Mouse (Mus musculus) gastrocnemius, postnatal 36 days (tissue): ENCODE measurements around the gene Ddx39. TPM values are rescaled to one million over a fixed set of nuclear protein-coding genes. Genes with fewer than 3 reads are reported as not detected.

Source experiments
- DNase-seq, 2 experiments: peaks; one replicate each; pipeline ENCODE4 v3.0.0; 2022
- intact Hi-C: fragments of 180-260 bp; cut with DNase I; formaldehyde crosslinking; loops from one replicate; pipeline ENCODE4 v1.15.1; 2025
- total RNA-seq, 2 experiments: library from RNA; stranded (reverse); gene quantifications; 2 replicates each; pipeline ENCODE4 v1.2.3; 2021

Ddx39 gene
- total RNA-seq, 2 experiments from 2014 or later = 11.3 to 12.0 TPM

DNA sequence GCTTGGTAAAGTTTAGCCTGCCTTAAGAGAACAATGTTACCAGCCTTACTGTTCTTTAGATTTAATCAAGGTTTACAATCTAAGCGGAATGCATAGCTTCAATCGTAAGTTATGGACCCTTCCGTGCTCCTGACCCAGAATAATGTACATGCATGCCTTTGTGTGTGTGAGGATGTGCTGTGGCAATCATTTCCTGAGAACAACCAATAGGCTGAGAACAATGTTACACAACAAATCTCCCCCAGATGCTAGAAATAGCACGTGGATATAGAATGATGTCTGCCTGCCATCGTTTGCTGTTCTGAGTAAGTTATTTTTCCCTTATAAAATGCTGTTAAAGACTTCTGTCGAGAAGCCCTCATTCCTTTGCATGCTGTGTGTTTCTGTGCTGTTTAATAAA lies 17.9 kb downstream of the Ddx39 start:
- intact Hi-C loops = no loop called here
- no peak for DNase-seq

DNA sequence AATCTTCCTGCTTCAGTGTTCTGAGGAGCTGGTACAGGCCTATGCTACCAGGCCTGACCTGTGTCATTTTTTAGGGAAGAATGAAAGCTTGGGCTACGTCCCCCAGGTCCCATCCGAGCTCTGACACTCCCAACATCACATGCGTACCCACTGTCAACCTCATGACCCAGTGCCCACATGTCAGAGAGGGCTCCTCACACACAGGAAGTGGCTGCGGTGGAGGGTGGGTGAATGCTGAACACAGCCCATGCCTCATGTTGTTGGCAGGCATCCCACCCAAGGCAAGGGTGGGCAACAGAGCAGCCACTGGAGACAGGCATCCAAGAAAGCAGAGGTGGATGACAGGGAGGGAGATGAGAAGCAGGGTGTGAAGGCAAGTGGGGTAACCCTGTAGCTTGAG lies 21.7 kb downstream of the Ddx39 start:
- DNase-seq = no peak
- intact Hi-C loops = no loop called here

DNA sequence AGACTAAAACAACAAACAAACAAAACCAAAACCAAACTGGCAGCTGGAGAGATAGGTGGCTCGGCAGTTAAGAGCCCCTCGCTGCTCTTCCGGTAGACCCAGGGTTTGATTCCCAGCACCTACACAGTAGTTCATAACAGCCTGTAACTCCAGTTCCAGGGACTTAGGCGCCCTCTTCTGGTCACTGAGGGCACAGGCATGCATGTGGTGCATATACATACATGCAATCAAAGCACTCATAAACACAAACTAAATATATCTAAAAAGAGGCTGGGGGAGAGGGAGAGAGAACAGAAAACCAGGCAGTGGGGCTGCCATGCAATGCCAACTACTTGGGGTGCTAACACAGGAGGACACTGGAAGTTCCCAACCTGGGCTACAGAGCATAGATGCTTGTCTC lies 22.4 kb downstream of the Ddx39 start:
- intact Hi-C loops = no loop called here
- no peak for DNase-seq

DNA sequence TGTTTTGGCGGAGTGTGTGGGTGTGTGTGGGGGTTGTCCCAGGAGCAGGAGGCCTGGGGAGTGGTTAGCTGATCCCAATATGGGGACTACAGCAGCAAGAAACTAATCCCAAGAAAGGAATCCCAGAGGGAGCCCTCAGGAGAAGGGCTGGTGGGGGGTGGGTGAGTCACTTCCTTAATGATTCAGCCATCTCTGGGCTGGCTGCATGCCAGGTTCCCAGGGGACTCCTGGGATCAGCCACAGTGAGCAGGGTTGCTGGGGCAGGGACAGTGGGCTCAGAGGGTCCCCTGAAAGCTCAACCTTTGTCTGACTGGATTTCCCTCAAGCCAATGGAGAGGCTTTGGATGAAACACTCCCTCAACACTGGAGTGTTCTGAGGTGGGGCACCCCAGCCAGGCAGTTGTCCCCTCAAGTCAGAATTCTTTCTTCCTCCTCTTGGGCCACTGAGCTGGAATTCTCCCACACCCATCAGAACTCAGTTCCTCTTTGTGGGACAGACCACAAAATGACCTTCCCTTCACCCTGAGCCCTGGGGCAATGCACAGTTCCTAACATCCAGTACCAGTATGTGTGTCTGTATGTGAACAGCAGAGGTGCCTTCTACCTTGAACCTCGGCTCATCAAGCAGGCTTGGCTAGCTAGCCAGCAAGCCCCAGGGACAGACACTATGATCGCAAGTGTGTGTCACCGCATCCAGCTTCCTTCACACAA lies 23.0 kb downstream of the Ddx39 start:
- intact Hi-C loops = no loop called here
- DNase-seq = peak; percentile 60 to 66

DNA sequence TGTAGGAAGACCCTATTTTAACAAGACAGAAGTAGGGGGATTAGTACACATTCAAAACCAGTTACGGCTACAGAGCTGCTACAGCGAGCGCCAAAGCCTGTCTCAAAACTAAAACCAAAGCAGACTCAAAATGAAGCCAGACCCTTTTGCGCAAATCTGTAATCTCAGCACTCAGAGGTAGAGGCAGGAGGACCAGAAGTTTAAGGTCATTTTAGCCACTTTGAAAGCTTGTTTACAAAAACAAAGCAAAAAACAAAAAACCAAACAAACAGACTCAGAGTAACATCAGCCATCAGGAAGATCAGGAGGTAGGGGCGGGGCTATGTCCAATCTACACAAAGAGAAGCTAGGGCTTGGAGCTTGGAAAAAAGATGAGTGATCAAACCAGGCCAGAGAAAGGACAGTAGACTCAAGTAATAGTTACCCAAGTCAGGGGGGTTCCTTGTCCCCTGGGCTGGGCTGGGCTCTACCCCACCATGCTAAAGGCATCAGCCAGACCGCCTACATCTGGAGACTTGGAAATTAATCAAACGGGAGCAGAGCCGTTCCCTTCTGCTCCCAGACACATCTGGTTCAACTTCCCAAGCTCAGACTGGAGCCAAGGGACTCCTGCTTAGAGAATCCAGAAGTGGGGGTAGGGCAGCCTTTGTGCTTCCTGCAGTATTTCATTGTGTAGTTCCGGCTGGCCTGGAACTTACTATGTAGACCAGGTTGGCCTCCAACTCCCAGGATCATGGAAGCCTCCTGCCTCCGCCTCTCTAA lies 24.2 kb downstream of the Ddx39 start:
- intact Hi-C loops = no loop called here
- DNase-seq = peak in 1 of 2 experiments; percentile 34

DNA sequence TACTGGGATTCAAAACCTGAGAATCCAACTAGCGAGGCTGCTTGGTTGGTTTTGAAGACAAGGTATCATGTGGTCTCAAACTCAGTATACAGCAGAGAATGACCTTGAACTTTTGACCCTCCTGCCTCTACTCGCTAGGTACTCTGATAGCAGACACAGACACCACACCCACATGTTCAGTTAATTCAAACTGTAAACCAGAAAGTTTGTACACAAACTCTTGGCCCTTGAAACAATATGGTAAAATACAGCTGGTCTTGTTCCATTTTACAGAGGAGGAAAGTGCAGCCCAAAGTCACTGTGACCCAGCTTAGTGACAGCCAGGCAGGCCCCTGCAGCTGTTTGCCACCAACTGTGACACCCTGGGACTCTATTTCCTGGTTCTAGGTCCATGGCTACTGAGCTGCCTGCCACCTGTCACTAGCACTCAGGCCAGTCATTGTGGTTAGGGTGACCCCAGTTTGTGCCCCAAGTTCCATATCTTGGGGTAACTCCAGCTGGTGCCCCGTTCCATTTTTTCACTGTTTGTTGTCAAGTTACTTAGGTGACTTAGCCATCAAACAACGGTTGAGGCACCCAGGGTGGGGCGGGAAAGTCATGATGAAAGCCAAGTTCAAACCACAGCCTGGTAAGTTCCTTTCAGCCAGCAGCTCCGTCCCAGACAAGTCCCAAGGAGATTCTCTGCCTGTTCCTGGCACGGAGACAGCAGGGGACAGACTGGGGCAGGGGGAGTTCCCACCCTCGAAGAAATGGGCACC lies 24.9 kb downstream of the Ddx39 start:
- intact Hi-C loops = no loop called here
- DNase-seq = no peak

DNA sequence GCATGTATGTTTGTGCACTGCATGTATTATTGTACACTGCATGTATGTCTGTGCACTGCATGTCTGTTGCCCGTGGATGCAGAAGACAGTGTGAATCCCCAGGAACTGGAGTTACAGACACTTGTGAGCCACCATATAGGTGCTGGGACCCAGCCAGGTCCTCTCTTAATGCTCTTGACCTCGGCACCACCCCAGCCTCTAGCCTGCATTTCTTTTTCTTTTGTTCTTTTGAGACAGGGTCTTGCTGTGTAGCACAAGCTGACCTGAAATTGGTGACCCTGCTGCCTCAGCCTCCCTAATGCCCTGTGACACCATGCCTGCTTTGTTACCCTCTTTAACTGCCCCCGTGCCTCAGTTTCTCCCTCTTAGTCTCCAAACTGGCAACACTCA lies 25.6 kb downstream of the Ddx39 start:
- DNase-seq = no peak
- intact Hi-C loops = no loop called here

DNA sequence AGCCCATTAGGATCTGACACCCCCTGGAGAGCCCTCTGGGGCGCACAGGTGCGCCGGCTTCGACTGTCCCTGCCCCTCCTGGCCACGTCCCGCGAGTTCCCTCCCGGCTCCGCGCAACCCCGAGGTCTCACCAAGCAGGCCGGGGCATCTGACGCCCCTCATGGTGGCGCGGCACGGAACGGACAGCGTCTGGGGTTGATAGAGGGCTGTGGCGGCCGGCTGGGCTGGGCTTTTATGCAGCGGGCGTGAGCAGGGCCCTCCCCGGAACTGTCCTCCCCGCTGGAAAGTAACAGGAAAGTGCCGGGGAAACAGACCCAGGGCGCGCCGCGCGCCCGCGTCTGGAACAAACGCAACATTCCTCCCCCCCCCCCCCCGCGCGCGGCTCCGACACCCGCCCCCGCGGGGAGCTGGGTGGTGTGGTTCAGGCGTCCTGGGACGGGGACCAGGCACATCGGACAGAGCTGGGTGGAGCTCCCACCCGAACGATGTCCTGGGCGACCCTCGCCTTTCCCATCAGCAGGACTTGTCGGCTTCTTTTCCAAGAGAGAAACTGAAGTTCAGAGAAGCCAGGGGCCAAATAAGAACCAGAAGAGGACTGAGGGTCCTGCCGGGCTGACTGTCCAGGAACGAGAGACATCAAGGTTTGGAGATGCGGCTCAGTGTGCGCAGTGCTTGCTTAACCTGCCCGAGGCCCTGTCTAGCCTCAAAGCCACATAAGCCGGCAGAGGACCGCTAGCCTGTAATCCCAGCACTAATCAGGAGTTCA lies 26.2 kb downstream of the Ddx39 start, which contains the start of gene Adgre5:
TSS of gene Adgre5 (minus strand) at position 351 of the 766 bp plus-strand sequence.
- peak; percentile 71 to 75 for DNase-seq
- intact Hi-C loops = no loop called here

DNA sequence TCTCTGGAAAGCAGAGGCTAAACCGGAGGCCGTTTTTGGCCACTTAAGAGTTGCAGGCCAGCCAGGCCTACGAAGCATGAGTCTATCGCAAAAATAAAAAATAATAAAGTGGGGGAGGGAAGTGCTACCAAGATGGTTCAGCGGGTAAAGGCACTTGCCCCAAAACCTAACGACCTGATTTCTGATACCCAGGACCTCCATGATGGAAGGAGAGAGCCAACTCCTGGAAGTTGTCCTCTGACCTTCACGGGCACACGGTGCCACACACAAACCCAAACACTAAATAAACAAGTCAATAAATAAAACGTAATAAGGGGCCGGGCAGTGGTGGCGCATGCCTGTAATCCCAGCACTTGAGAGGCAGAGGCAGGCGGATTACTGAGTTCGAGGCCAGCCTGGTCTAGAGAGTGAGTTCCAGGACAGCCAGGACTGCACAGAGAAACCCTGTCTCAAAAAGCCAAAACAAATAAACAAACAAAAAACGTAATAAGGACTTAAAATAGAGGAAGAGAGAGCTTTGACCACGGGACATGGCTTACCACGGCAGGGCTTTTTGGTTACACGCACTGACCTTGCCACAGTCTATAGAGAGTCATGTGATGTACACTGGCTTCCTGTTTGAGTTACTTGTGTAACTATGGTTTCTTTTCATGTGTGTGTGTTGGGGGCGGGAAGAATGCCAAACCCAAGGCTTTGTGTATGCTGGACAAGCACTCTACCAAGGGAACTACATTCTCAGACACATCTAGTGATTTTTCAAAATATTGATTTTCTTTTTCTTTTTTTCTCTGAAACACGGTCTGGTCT lies 27.1 kb downstream of the Ddx39 start:
- DNase-seq = no peak
- intact Hi-C loops = no loop called here

DNA sequence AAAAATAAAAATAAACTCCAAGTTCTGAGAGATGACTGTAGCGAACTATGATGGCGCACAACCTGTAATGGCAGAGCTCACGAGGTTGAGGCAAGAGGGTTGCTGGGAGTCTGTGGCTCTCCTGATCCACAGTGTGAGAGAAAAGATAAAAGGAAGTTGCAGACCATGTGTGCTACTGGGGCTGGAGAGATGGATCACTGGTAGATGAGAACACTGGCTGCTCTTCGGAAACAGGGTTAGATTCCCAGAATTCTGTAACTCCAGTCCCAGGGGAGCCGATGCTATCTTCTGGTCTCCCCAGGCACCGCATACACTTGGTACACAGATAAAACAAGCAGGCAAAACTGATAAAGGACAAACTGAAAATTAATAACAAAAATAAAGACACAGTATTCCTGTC lies 28.0 kb downstream of the Ddx39 start:
- intact Hi-C loops = no loop called here
- DNase-seq = peak in 1 of 2 experiments; percentile 1

DNA sequence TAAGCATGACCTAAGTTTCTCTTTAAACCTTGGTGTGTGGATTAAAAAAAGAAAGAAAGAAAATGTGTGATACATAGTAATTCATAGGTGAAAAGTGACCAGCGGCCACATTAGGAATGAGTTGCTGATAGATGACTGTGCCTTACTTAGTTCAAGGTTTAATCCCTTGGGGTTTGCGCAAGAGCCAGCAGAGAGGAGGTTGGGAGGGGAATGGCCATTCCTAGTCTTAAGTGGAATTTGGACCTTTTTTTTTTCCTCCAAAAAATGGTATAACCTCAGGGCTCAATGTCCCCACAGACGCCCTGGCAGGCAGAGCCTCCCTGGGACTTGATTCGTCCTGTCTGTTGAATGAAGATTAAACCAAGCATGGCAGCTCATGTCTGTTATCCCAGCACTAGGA lies 29.1 kb downstream of the Ddx39 start:
- DNase-seq = no peak

DNA sequence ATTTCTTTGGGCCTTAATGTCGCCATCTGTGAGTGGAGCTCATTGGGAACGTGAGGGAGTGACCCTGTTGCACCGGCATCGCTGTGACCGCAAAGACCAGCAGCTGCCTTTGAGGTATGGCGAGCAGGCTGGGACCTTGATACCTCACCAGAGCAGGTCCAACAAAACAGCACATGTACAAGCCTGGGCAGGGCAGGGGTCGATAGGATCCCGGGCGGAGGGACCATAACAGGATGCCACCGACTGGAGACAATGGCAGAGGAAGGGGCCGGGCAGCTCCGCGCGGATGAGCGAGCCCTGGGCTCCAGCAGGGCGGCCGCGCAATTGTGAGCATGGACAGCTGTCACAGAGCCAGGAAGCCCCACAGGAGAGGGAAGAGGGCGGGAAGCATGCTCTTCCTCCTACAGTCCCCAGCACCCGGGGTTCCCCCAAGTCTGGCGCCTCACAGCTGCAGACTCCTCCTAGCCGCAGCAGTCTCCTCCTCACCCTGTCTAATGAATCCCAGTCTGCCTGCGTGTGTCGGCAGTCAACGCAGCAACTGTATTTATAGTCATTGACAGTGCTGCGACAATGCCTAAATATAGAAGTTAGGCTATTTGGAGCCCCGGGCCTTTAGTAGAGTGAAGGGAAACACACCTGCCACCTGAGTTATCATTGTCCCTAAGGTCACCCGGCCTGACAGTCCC lies 32.8 kb downstream of the Ddx39 start:
- intact Hi-C loops = no loop called here
- peak; percentile 52 to 61 for DNase-seq

More for the DNA sequence above, 29.1 kb downstream of the Ddx39 start:
- intact Hi-C loops = no loop called here

DNA sequence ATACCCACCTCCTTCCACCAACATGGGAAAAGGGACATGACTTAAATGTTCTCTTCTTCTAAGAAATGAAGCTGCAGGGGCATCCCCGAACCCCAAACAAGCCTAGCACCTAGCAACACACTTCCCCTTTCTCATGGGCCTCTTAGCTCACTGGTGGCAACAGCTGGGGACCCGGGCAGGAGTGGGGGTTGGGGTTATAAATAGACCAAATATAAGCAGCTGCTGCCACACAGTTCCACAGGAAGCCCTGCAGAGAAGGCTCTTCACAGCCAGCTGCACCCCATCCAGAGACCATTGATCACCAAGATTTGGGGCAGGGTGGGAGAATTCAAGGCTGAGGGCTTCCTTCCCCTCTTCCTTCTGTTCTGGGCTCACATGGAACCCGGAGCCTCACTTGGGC lies 33.7 kb downstream of the Ddx39 start:
- peak; percentile 15 to 50 for DNase-seq
- intact Hi-C loops = no loop called here

DNA sequence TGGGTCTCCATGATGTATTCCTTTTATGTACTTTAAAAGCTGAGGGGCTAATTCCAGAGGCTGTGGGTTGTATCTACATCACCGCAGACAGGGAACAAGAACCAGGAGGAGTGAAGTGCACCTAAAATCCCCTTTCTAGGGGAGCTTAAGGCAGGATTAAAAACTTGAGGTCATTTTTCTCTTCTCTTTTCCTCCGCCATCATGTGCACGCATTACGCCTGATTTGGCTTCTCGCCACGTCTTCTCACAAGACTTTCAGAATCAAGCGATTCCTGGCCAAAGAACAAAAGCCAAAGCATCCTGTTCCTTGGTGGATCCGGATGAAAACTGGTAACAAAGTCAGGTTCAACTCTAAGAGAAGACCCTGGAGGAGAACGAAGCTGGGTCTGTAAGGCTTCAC lies 34.3 kb downstream of the Ddx39 start:
- peak in 1 of 2 experiments; percentile 2 for DNase-seq
- intact Hi-C loops = no loop called here

DNA sequence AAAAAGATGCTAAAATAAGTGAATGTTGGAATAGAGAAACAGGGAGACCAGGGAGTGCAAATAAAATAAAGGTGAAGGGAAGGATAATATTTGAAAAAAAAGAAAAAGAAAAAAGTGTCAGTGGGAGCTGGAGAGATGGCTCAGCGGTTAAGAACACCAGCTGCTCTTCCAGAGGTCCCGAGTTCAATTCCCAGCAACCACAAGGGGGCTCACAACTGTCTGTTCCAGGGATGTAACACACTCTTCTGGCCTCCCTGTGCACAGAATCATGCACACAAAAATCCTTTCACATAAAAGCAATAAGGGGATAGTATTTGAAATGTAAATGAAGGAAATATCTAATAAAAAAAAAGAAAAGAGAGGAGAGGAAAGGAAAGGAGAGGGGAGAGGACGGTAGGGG lies 39.2 kb downstream of the Ddx39 start:
- DNase-seq = no peak
- intact Hi-C loops = no loop called here

DNA sequence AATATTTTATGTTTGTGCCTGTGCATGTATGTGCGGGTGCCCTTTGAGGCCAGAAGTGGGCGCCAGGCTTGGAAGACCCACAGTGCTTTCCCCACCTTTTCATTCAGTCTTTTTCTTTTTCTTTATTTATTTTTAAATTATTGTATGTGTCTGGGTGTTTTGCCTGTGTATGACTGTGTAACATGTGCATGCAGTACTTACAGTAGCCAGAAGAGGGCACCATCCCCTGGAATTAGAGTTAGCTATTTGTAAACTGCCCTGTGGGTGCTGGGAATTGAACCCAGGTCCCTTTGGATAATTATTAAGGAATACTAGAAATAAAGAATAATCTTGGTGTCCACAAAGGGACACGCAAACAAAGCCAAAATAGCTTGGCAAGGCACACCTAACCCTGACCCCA lies 41.3 kb downstream of the Ddx39 start:
- intact Hi-C loops = no loop called here
- no peak for DNase-seq

DNA sequence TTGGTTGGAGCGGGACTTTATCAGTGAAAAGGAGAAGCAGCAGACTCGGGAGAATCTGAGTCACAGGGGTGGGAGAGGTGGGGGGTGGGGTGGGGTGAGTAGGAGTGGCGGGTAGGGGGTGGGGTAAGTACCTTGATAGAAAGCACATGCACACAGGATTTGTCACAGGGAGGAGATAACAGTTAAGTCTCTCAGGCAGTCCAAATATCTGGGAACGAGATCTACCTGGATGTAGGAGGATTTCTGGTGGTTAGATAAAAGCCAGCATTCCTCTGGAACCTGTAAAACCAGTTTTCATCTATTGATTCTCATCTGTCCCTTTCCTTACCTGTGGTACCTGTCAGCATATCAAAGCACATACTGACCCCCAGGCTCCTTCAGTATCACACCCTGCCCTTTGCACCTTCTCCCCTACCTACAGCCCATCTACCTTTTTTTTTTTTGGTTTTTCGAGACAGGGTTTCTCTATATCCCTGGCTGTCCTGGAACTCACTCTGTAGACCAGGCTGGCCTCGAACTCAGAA lies 42.2 kb downstream of the Ddx39 start:
- DNase-seq = no peak
- intact Hi-C loops = no loop called here

DNA sequence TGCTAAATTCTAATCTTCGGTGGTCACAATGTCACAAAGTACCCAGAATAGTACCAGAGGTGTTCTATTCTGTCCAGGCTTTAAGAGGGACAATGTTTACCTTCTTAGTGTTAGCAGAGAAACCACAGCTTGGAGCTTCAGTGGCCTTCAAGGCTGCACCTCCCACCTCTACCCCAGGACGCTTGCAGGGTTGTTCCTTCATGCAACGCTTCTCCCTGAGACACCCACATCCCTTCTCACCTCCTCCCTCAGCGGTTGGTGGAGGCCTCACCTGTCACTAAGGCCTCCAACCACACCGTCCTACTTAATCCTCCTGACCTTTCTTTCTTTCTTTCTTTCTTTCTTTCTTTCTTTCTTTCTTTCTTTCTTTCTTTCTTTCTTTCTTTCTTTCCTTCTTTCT lies 43.3 kb downstream of the Ddx39 start:
- no peak for DNase-seq
- intact Hi-C loops = no loop called here

DNA sequence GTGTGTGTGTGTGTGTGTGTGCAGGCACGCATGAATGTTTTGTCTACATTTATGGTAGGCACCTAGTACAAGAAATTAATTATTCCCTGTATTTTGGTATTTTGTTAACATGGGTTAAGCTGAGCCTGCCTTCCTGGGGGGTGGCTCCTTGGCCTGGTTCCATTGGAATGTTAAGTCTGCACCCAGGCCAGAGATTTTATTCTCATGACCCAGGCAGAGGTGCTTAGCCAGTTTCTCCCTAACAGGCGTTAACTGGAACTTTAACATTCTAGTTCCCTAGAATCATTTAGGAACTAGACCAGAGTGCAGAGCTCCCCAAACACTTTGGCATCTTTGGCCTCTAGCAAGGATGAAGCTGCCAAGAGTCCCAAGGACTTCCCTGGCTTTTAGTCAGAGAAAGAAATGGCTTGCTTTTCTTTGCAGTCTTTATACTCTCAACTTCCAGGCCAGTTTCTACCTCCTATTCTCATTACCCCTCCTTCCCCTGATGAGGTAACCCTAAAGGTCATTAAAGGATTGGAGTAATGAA lies 44.3 kb downstream of the Ddx39 start:
- intact Hi-C loops = no loop called here
- no peak for DNase-seq
